Mouse (Mus musculus) heart, adult 2 months (tissue): ENCODE measurements around the gene Ttyh2. TPM values are rescaled to one million over a fixed set of nuclear protein-coding genes. Genes with fewer than 3 reads are reported as not detected.

Experiments
- DNase-seq, 2 experiments: peaks; one replicate each; pipeline ENCODE4 v3.0.0; 2021
- H3K27ac ChIP-seq: fragments of 200-600 bp; 2 replicates; pipeline ENCODE4 v1.8.1; 2022
- H3K27me3 ChIP-seq: fragments of 200-500 bp; 2 replicates; pipeline ENCODE4 v1.6.1; 2012; ENCODE audit warnings: mild to moderate bottlenecking, low read length, inconsistent platforms, mixed read lengths; ENCODE audit not compliant: control insufficient read depth, insufficient read depth
- H3K36me3 ChIP-seq: fragments of 200-500 bp; 2 replicates; pipeline ENCODE4 v1.6.1; 2012; ENCODE audit warnings: low read length, inconsistent platforms; ENCODE audit not compliant: control insufficient read depth, insufficient read depth
- H3K4me1 ChIP-seq: fragments of 200-500 bp; 2 replicates; pipeline ENCODE4 v1.6.1; 2011; ENCODE audit warnings: low read length; ENCODE audit not compliant: control insufficient read depth, insufficient read depth
- H3K4me3 ChIP-seq: fragments of 200-600 bp; 2 replicates; pipeline ENCODE4 v1.8.1; 2022
- H3K79me2 ChIP-seq: fragments of 200-500 bp; replicated peaks from 2 replicates; pipeline ENCODE4 v1.6.1; 2012; ENCODE audit warnings: mild to moderate bottlenecking, inconsistent platforms, low read length, moderate library complexity, mixed read lengths; ENCODE audit not compliant: control insufficient read depth, insufficient read depth
- H3K9ac ChIP-seq: fragments of 200-500 bp; 2 replicates; pipeline ENCODE4 v1.6.1; 2012; ENCODE audit warnings: low read depth, mild to moderate bottlenecking, control low read depth, inconsistent platforms, low read length, mixed read lengths
- CTCF ChIP-seq: fragments of 200-600 bp; IDR thresholded peaks from 2 replicates; pipeline ENCODE4 v1.8.1; 2022; ENCODE audit warnings: antibody characterized with exemption, mild to moderate bottlenecking, moderate library complexity
- EP300 ChIP-seq: fragments of 200-500 bp; IDR thresholded peaks from 2 replicates; pipeline ENCODE4 v1.6.1; 2011; ENCODE audit warnings: low read depth, low read length, control low read depth; ENCODE audit not compliant: insufficient read depth
- POLR2A ChIP-seq: fragments of 200-500 bp; IDR thresholded peaks from 2 replicates; pipeline ENCODE4 v1.6.1; 2011; ENCODE audit warnings: mild to moderate bottlenecking, low read depth, low read length, control low read depth; ENCODE audit not compliant: insufficient read depth
- WGBS: fragments of 180-500 bp; shearing (Covaris S2); methylation state at CpG from one replicate; pipeline ENCODE4 v1.1.7; 2018; 5-methylcytosine and 5-hydroxymethylcytosine counted together
- intact Hi-C: fragments of 180-260 bp; cut with DNase I; formaldehyde crosslinking; loops from one replicate; pipeline ENCODE4 v1.15.1; 2025
- polyA plus RNA-seq: library from polyadenylated mRNA; depleted of rRNA; stranded (reverse); fragments of >200 nt; gene quantifications from 2 replicates; pipeline ENCODE4 v1.2.3, GENCODE M21; 2012
- total RNA-seq, 2 experiments: library from RNA; stranded (reverse); gene quantifications; 2 replicates each; pipeline ENCODE4 v1.2.3; 2021

The Ttyh2 gene
- total and polyA plus RNA-seq, 3 experiments: 4.3 to 6.3 (median 4.9) TPM

DNA sequence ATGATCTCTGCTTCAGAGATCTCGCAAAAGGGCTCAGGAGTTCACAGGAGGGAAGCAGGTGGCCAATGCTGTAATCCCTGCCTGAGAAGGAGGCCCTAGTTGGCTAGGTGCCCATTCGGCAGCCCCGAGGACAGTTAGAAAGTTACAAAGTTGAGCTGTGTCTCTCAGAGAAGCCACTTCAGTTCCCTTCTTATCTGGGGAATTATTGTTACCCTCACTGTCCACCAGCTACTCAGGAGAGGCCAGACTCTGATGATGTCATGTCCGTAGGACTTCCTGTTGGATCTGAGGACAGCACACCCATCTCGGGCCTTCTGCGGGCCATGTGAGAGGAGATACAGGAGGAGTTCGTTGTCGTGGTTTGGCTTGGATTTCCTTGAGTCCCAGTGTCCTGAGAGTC lies 4.4 kb downstream of the Ttyh2 start:
- intact Hi-C loops: loop anchor here (5.0 kb wide), 2 partner anchors 48 to 108 kb away; partner anchors contain the start of gene Dnaic2
- H3K27ac ChIP-seq: peak overlapping the region; percentile 69
- no peaks in the 10 kb centered on the region for H3K79me2 ChIP-seq
- no peak overlapping the region for H3K4me3 ChIP-seq
- no peaks in the 10 kb centered on the region for H3K27me3 ChIP-seq
- TF ChIP-seq EP300 (no peak), POLR2A (0 out of 2 replicates have a peak, but pooled peaks have one; percentile 11)
- H3K4me1 ChIP-seq: peaks cover 6% of the 10 kb centered on the region
- 14% methylated on average over 8 of the region's 8 CpGs for WGBS
- no peaks in the 10 kb centered on the region for H3K36me3 ChIP-seq
- DNase-seq: peak; percentile 44 to 57
- H3K9ac ChIP-seq: no peak overlapping the region

DNA sequence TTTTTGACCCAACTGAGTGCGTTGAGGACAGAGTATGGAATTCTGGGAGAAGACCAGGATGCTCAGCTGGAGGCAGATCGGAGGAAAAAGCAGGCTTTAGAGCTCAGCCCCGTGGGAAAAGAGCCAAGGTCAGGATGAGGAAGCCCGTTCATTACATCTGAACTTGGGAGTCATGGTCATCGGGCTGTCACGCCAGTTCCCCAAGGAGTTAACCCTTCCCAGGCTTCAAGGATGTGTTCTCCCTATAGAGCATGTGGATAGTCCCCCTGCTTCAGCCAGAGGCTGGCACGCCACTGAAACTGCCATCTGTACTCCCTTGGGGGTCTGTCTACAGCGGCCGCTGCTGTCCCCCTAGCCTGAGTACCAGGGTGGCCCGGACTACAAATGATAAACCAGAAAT lies 5.1 kb downstream of the Ttyh2 start:
- H3K27ac ChIP-seq: no peak overlapping the region; the same call in 1 of the 2 replicates
- no peaks in the 10 kb centered on the region for H3K79me2 ChIP-seq
- intact Hi-C loops: no loop called here
- no peak overlapping the region for H3K9ac ChIP-seq
- DNase-seq: peak in 1 of 2 experiments; percentile 44
- TF ChIP-seq CTCF: no peak
- no peaks in the 10 kb centered on the region for H3K36me3 ChIP-seq
- 47% methylated on average over 10 of the region's 10 CpGs for WGBS
- peaks cover 7% of the 10 kb centered on the region for H3K4me1 ChIP-seq
- H3K27me3 ChIP-seq: no peaks in the 10 kb centered on the region
- H3K4me3 ChIP-seq: no peak overlapping the region

- TF ChIP-seq CTCF: no peak
- no peak for TF ChIP-seq POLR2A
- no peak for TF ChIP-seq EP300
- no peak overlapping the region for H3K9ac ChIP-seq
- no peaks in the 10 kb centered on the region for H3K36me3 ChIP-seq
- H3K4me3 ChIP-seq: no peak overlapping the region
- H3K27me3 ChIP-seq: no peaks in the 10 kb centered on the region
- peaks cover 7% of the 10 kb centered on the region for H3K4me1 ChIP-seq
- H3K79me2 ChIP-seq: no peaks in the 10 kb centered on the region
- DNase-seq: no peak
- no peak overlapping the region for H3K27ac ChIP-seq
- 72% methylated on average over 5 of the region's 5 CpGs for WGBS
- intact Hi-C loops: no loop called here
These were observed 5.8 kb downstream of the Ttyh2 start for GRCm38 (mm10) chr11:114681054-114681453.

- Histone ChIP-seq H3K27me3 (no peaks in the 10 kb centered on the region), H3K27ac (no peak overlapping the region), H3K79me2 (no peaks in the 10 kb centered on the region), H3K36me3 (no peaks in the 10 kb centered on the region), H3K4me3 (no peak overlapping the region), H3K4me1 (peaks cover 7% of the 10 kb centered on the region), H3K9ac (no peak overlapping the region)
- TF ChIP-seq EP300 (no peak), CTCF (no peak), POLR2A (no peak)
- DNase-seq: no peak
- 93% methylated on average over 13 of the region's 13 CpGs for WGBS
- intact Hi-C loops: no loop called here
These were observed 7.2 kb downstream of the Ttyh2 start for GRCm38 (mm10) chr11:114682321-114682900.

DNA sequence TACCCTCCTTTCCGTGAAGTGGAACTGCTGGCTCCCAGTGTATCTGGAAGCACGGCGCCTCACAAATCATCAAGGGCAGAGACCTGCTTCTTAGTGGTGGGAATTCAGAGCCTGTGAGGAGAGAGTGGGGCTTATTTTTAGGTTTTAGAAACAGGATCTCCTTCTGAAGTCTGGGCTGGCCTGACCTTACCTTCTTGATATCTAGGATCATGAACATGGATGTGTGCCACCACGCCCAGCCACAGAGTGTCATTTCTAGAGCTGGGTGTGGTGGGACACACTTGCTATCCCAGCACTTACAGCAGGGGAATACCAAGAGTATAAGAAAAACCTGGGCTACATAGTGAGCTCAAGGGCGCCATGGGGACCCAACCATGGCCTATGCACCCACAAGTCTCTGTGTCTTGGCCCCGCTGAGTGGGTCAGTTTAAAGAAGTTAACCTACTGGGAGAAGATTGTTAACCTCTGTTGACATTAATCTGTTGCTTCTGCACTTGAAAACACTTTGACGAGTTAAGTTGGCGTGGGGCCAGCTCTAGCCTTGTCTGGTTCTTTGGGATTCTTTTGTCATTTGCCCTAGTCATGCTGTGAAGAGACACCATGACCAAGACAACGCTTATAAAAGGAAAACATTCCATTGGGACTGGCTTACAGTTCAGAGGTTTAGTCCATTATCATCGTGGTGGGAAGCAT lies 7.9 kb downstream of the Ttyh2 start:
- WGBS: 84% methylated on average over 10 of the region's 10 CpGs
- no peak overlapping the region for H3K9ac ChIP-seq
- H3K27ac ChIP-seq: no peak overlapping the region
- no peak overlapping the region for H3K4me3 ChIP-seq
- no peak for TF ChIP-seq POLR2A
- TF ChIP-seq EP300: no peak
- no peak for TF ChIP-seq CTCF
- H3K4me1 ChIP-seq: peaks cover 7% of the 10 kb centered on the region
- H3K36me3 ChIP-seq: no peaks in the 10 kb centered on the region
- DNase-seq: no peak
- no peaks in the 10 kb centered on the region for H3K79me2 ChIP-seq
- intact Hi-C loops: no loop called here
- no peaks in the 10 kb centered on the region for H3K27me3 ChIP-seq
